Mouse (Mus musculus) forebrain, embryonic 12.5 days (tissue): ENCODE data around the gene Dact3. TPM values are rescaled to one million over a fixed set of nuclear protein-coding genes. Genes with fewer than 3 reads are reported as not detected.

Experiments used
- ATAC-seq: fragments of 200-750 bp; cut with Nextera tagmentation; 2 replicates; pipeline ENCODE4 v1.8.0; 2017; ENCODE audit warnings: moderate TSS enrichment; ENCODE audit not compliant: low FRiP score
- H3K27ac ChIP-seq: fragments of 300-500 bp; sonication (generic); 2 replicates; pipeline ENCODE4 v1.5.1; 2016; ENCODE audit warnings: mild to moderate bottlenecking
- H3K27me3 ChIP-seq: fragments of 300-500 bp; sonication (generic); 2 replicates; pipeline ENCODE4 v1.6.1; 2016; ENCODE audit warnings: mild to moderate bottlenecking
- H3K36me3 ChIP-seq: fragments of 300-500 bp; sonication (generic); replicated peaks from 2 replicates; pipeline ENCODE4 v1.6.1; 2016; ENCODE audit warnings: mild to moderate bottlenecking
- H3K4me1 ChIP-seq: fragments of 300-500 bp; sonication (generic); 2 replicates; pipeline ENCODE4 v1.6.1; 2016
- H3K4me2 ChIP-seq: fragments of 300-500 bp; sonication (generic); 2 replicates; pipeline ENCODE4 v1.6.1; 2016; ENCODE audit warnings: mild to moderate bottlenecking, moderate library complexity
- H3K4me3 ChIP-seq: fragments of 300-500 bp; sonication (generic); replicated peaks from 2 replicates; pipeline ENCODE4 v1.5.1; 2016; ENCODE audit warnings: mild to moderate bottlenecking
- H3K9ac ChIP-seq: fragments of 300-500 bp; sonication (generic); 2 replicates; pipeline ENCODE4 v1.6.1; 2016; ENCODE audit warnings: mild to moderate bottlenecking
- H3K9me3 ChIP-seq: fragments of 300-500 bp; sonication (generic); 2 replicates; pipeline ENCODE4 v1.6.1; 2016
- WGBS: fragments of 180-500 bp; shearing (Covaris S2); methylation state at CpG from one replicate; pipeline ENCODE4 v1.1.7; 2016; 5-methylcytosine and 5-hydroxymethylcytosine counted together
- polyA plus RNA-seq: library from polyadenylated mRNA; unstranded; fragments of >200 nt; fragmentation: Nextera tagmentation; extraction: Ambion mirVana; gene quantifications from 2 replicates; pipeline ENCODE4 v1.2.1, GENCODE M21; 2016

Dact3 gene
- polyA plus RNA-seq, 1 experiment from 2014 or later, result 3.2 TPM

GRCm38 (mm10) chr7:16909909-16910308 lies 34.8 kb downstream of the Dact3 start:
- ATAC-seq, result no peak
- Histone ChIP-seq H3K4me3 (no peak overlapping the region), H3K27ac (no peak overlapping the region), H3K4me1 (peaks cover 19% of the 10 kb centered on the region), H3K4me2 (no peak overlapping the region), H3K9ac (no peak overlapping the region), H3K36me3 (peaks cover 10% of the 10 kb centered on the region), H3K27me3 (no peaks in the 10 kb centered on the region), H3K9me3 (no peaks in the 10 kb centered on the region)
- WGBS, result 65% methylated on average over 10 of the region's 10 CpGs

DNA sequence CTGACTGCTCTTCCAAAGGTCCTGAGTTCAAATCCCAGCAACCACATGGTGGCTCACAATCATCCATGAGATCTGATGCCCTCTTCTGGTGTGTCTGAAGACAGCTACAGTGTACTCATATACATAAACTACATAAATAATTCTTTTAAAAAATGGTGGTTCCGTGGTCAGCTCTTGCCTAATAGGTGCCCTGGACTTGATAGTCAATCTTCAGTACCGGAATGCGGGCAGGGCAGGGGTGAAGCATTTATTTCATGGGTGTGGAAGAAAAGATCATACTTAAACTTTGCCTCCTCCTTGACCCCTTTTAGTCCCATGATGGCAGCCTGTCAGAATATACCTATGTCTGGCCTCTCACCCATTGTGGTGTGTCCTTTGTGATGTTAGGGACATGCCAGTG lies 36.8 kb downstream of the Dact3 start:
- 0 out of 2 replicates have a peak, but pooled peaks cover 4% of the 10 kb centered on the region for H3K4me1 ChIP-seq
- H3K4me3 ChIP-seq, result no peak overlapping the region
- H3K27me3 ChIP-seq, result no peaks in the 10 kb centered on the region
- no peaks in the 10 kb centered on the region for H3K9me3 ChIP-seq
- H3K36me3 ChIP-seq, result peaks cover 29% of the 10 kb centered on the region
- no peak overlapping the region for H3K27ac ChIP-seq
- 97% methylated on average over 3 of the region's 3 CpGs for WGBS
- H3K4me2 ChIP-seq, result no peak overlapping the region
- H3K9ac ChIP-seq, result no peak overlapping the region
- no peak for ATAC-seq

DNA sequence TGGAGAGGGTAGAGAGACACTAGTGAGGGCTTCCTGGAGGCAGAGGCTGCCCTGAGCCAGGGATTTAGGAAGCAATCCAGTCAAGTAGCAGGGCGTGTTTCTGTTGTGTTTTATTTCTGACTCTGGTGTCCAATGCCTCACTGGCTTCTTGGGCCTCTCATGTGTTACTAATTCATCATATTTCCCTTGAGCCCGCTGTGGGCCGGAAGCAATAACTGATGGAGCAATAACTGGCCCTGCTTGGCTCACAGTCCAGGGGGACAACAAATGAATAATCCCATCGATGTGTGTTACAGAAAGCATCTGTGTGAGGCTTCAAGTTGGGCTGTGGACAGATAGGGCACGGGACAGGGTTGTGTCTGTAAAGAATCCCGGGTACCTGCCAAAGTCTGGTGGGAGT lies 37.2 kb downstream of the Dact3 start:
- Histone ChIP-seq H3K36me3 (peaks cover 33% of the 10 kb centered on the region), H3K4me2 (no peak overlapping the region), H3K27ac (no peak overlapping the region), H3K9me3 (no peaks in the 10 kb centered on the region), H3K27me3 (no peaks in the 10 kb centered on the region), H3K4me3 (no peak overlapping the region), H3K4me1 (0 out of 2 replicates have a peak, but pooled peaks cover 4% of the 10 kb centered on the region), H3K9ac (no peak overlapping the region)
- WGBS, result 89% methylated on average over 6 of the region's 6 CpGs
- no peak for ATAC-seq

DNA sequence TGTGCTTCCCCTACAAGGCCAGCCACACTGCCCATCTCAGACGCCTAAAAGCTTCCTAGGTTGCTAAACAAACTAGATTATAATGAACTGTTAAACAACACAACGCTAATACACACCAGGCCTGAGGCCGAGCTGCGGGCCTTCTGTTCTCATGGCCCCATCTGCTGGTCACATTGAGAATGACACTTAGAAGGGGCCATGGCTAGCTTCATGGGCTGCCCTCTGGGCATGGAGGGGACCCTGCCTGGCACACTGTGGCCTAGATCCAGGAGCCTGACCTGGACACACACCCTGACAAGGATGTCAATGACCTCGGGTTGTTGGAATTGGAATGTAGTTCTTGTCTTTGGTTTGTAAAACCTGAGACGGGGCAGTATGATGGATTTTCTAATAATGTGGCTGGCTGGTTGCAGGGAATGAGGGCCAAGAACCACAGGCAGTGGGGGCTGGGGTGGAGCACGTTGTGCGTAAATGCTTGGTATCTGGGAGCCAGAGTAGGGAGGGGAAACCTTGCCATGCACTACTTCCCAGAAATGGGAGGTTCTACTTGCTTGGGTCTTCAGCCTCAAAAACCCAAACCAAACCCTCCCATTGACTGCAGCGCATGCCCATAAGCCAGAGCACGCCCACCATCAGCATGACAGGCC lies 38.8 kb downstream of the Dact3 start:
- 41% methylated on average over 10 of the region's 10 CpGs for WGBS
- no peak overlapping the region for H3K27ac ChIP-seq
- ATAC-seq, result peak; percentile 72
- peaks cover 2% of the 10 kb centered on the region; the same call in 1 of the 2 replicates for H3K4me1 ChIP-seq
- H3K4me2 ChIP-seq, result no peak overlapping the region
- no peaks in the 10 kb centered on the region for H3K9me3 ChIP-seq
- no peak overlapping the region for H3K9ac ChIP-seq
- H3K27me3 ChIP-seq, result no peaks in the 10 kb centered on the region
- H3K4me3 ChIP-seq, result no peak overlapping the region
- peaks cover 49% of the 10 kb centered on the region for H3K36me3 ChIP-seq

GRCm38 (mm10) chr7:16914453-16915343 lies 39.6 kb downstream of the Dact3 start:
- ATAC-seq, result no peak
- WGBS, result 85% methylated on average over 18 of the region's 18 CpGs
- Histone ChIP-seq H3K4me1 (peaks cover 9% of the 10 kb centered on the region), H3K9ac (no peak overlapping the region), H3K27me3 (no peaks in the 10 kb centered on the region), H3K9me3 (no peaks in the 10 kb centered on the region), H3K36me3 (peaks cover 57% of the 10 kb centered on the region), H3K27ac (peak overlapping the region; percentile 14; the same call in 1 of the 2 replicates), H3K4me3 (no peak overlapping the region), H3K4me2 (no peak overlapping the region)

- WGBS, result 94% methylated on average over 32 of the region's 32 CpGs
These were observed 40.6 kb downstream of the Dact3 start for GRCm38 (mm10) chr7:16915461-16916340.

DNA sequence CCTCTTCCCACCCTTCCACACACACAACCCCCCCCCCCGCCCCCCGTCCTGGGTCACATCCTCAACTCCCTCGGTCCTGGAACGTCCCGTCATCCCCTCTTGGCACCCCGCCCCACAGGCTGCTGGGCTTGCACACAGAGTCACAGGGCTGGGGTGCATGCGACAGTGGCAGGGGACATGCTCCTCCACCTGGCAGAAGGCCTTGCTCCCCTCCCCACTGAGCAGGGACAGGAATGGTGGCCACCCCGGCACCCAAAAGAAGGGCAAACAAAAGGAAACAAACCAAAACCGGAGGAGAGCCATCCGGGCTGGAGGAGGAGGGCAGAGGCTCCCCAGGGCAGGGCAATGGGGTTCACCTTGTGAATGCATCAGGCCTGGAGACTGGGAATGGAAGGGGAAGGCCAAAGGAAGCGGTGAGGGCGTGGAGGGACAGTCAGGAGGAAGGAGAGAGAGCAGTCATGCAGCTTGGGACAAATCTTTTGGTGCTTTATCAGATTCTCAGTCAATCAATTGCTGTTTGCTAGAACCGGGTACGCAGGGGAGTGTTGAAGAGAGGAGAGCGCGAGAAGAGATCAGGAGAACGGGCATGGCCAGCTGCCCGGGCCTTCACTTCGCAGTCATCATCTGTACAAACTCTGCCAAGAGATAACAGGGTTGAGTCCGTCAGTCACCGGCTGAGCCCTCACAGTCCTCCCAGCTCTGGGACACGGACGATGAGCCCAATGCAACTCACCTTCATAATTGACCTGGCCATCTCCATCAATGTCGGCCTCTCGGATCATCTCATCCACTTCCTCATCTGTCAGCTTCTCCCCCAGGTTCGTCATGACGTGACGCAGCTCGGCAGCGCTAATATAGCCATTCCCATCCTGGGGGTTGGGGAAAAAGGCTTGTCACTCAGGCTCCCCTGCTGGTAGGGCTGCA lies 41.5 kb downstream of the Dact3 start:
- Histone ChIP-seq H3K27ac (peak overlapping the region; percentile 21; the same call in 1 of the 2 replicates), H3K27me3 (no peaks in the 10 kb centered on the region), H3K4me2 (no peak overlapping the region), H3K9me3 (no peaks in the 10 kb centered on the region), H3K36me3 (peaks cover 61% of the 10 kb centered on the region), H3K4me1 (peaks cover 28% of the 10 kb centered on the region), H3K4me3 (no peak overlapping the region), H3K9ac (no peak overlapping the region)
- 89% methylated on average over 30 of the region's 30 CpGs for WGBS
- no peak for ATAC-seq

More at GRCm38 (mm10) chr7:16915461-16916340, 40.6 kb downstream of the Dact3 start:
- H3K4me3 ChIP-seq, result no peak overlapping the region
- no peak overlapping the region for H3K9ac ChIP-seq
- H3K27ac ChIP-seq, result peak overlapping the region; percentile 21; the same call in 1 of the 2 replicates
- H3K9me3 ChIP-seq, result no peaks in the 10 kb centered on the region
- no peaks in the 10 kb centered on the region for H3K27me3 ChIP-seq
- H3K4me1 ChIP-seq, result peaks cover 19% of the 10 kb centered on the region
- no peak overlapping the region for H3K4me2 ChIP-seq
- peaks cover 61% of the 10 kb centered on the region for H3K36me3 ChIP-seq
- ATAC-seq, result no peak

GRCm38 (mm10) chr7:16917447-16917846 lies 42.3 kb downstream of the Dact3 start:
- Histone ChIP-seq H3K27ac (no peak overlapping the region), H3K9me3 (no peaks in the 10 kb centered on the region), H3K36me3 (peaks cover 61% of the 10 kb centered on the region), H3K4me2 (no peak overlapping the region), H3K9ac (no peak overlapping the region), H3K4me1 (peaks cover 37% of the 10 kb centered on the region), H3K4me3 (no peak overlapping the region), H3K27me3 (no peaks in the 10 kb centered on the region)
- ATAC-seq, result no peak
- WGBS, result 88% methylated on average over 11 of the region's 11 CpGs

GRCm38 (mm10) chr7:16918014-16918413 lies 42.9 kb downstream of the Dact3 start:
- peaks cover 61% of the 10 kb centered on the region for H3K36me3 ChIP-seq
- ATAC-seq, result no peak
- H3K9me3 ChIP-seq, result no peaks in the 10 kb centered on the region
- H3K27ac ChIP-seq, result 0 out of 2 replicates have a peak overlapping the region, but pooled peaks have one; percentile 8
- WGBS, result 85% methylated on average over 9 of the region's 9 CpGs
- H3K9ac ChIP-seq, result no peak overlapping the region
- H3K4me1 ChIP-seq, result peaks cover 42% of the 10 kb centered on the region
- H3K4me3 ChIP-seq, result no peak overlapping the region
- no peaks in the 10 kb centered on the region for H3K27me3 ChIP-seq
- no peak overlapping the region for H3K4me2 ChIP-seq

DNA sequence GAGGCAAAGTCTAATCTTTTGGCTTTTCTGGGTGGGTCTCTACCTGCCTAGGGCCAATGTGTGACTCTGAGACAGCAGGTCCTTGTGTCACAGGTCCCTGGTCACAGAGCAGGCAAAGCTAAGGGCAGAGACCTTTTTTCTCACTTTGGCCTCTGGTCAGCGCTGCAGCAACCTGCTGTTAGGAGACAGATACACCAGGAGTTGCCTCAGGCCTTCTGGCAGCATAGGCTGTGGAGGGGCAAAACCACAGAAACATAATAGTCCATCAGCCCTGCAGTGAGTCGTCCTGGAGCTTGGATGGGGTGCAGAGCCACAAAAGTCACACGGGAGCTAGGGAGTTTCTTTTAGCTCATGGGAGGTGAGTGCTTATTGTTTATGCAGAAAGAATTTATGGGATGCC lies 43.6 kb downstream of the Dact3 start:
- Histone ChIP-seq H3K27me3 (no peaks in the 10 kb centered on the region), H3K27ac (no peak overlapping the region), H3K4me2 (no peak overlapping the region), H3K9me3 (no peaks in the 10 kb centered on the region), H3K9ac (no peak overlapping the region), H3K36me3 (peaks cover 61% of the 10 kb centered on the region), H3K4me1 (peaks cover 43% of the 10 kb centered on the region), H3K4me3 (no peak overlapping the region)
- 84% methylated on average over 3 of the region's 3 CpGs for WGBS
- no peak for ATAC-seq
